Mouse (Mus musculus) liver, embryonic 13.5 days (tissue): Measurements from ENCODE around the gene Slco2a1. TPM values are rescaled to one million over a fixed set of nuclear protein-coding genes. Genes with fewer than 3 reads are reported as not detected.

Source experiments
- ATAC-seq: fragments of 200-750 bp; cut with Nextera tagmentation; 2 replicates; pipeline ENCODE4 v1.8.0; 2017; ENCODE audit warnings: low read depth, mild to moderate bottlenecking, moderate number of reproducible peaks, moderate library complexity
- DNase-seq: peaks from one replicate; pipeline ENCODE4 v3.0.0; 2022
- H3K27ac ChIP-seq: fragments of 300-500 bp; sonication (generic); 2 replicates; pipeline ENCODE4 v1.5.1; 2015; ENCODE audit warnings: moderate library complexity, mild to moderate bottlenecking, inconsistent platforms
- H3K27me3 ChIP-seq: fragments of 300-500 bp; sonication (generic); 2 replicates; pipeline ENCODE4 v1.6.1; 2015; ENCODE audit warnings: mild to moderate bottlenecking, inconsistent platforms
- H3K36me3 ChIP-seq: fragments of 300-500 bp; sonication (generic); 2 replicates; pipeline ENCODE4 v1.6.1; 2015; ENCODE audit warnings: mild to moderate bottlenecking, inconsistent platforms
- H3K4me1 ChIP-seq: fragments of 300-500 bp; sonication (generic); replicated peaks from 2 replicates; pipeline ENCODE4 v1.6.1; 2015; ENCODE audit warnings: inconsistent platforms
- H3K4me2 ChIP-seq: fragments of 300-500 bp; sonication (generic); 2 replicates; pipeline ENCODE4 v1.6.1; 2015; ENCODE audit warnings: inconsistent platforms, mild to moderate bottlenecking, moderate library complexity
- H3K4me3 ChIP-seq: fragments of 300-500 bp; sonication (generic); replicated peaks from 2 replicates; pipeline ENCODE4 v1.5.1; 2015; ENCODE audit warnings: mild to moderate bottlenecking, inconsistent platforms
- H3K9ac ChIP-seq: fragments of 300-500 bp; sonication (generic); 2 replicates; pipeline ENCODE4 v1.6.1; 2015; ENCODE audit warnings: mild to moderate bottlenecking, inconsistent platforms
- H3K9me3 ChIP-seq: fragments of 300-500 bp; sonication (generic); replicated peaks from 2 replicates; pipeline ENCODE4 v1.6.1; 2016; ENCODE audit warnings: inconsistent platforms
- WGBS: fragments of 180-500 bp; shearing (Covaris S2); methylation state at CpG from one replicate; pipeline ENCODE4 v1.1.7; 2015; ENCODE audit not compliant: insufficient replicate concordance; 5-methylcytosine and 5-hydroxymethylcytosine counted together
- polyA plus RNA-seq: library from polyadenylated mRNA; unstranded; fragments of >200 nt; fragmentation: Nextera tagmentation; extraction: Ambion mirVana; gene quantifications from 2 replicates; pipeline ENCODE4 v1.2.1, GENCODE M21; 2015

Slco2a1 gene
- polyA plus RNA-seq, 1 experiment from 2014 or later: 1.5 TPM

GRCm38 (mm10) chr9:103133493-103134124, 145.1 kb downstream of the Slco2a1 start:
- no peak overlapping the region for H3K27ac ChIP-seq
- no peak for ATAC-seq

GRCm38 (mm10) chr9:103134450-103135030, 146.0 kb downstream of the Slco2a1 start:
- Histone ChIP-seq H3K27ac (no peak overlapping the region), H3K4me1 (no peaks in the 10 kb centered on the region), H3K9ac (no peak overlapping the region), H3K36me3 (no peaks in the 10 kb centered on the region), H3K9me3 (no peaks in the 10 kb centered on the region), H3K4me2 (no peak overlapping the region), H3K27me3 (no peaks in the 10 kb centered on the region), H3K4me3 (no peak overlapping the region)
- 51% methylated on average over 9 of the region's 9 CpGs for WGBS
- DNase-seq: no peak
- ATAC-seq: no peak

More at GRCm38 (mm10) chr9:103133493-103134124, 145.1 kb downstream of the Slco2a1 start:
- H3K9me3 ChIP-seq: no peaks in the 10 kb centered on the region
- no peaks in the 10 kb centered on the region for H3K36me3 ChIP-seq
- no peak overlapping the region for H3K4me2 ChIP-seq
- H3K27me3 ChIP-seq: no peaks in the 10 kb centered on the region
- H3K9ac ChIP-seq: no peak overlapping the region
- WGBS: 50% methylated on average over 6 of the region's 6 CpGs
- DNase-seq: no peak
- H3K4me1 ChIP-seq: no peaks in the 10 kb centered on the region
- no peak overlapping the region for H3K4me3 ChIP-seq

- Histone ChIP-seq H3K4me3 (no peak overlapping the region), H3K36me3 (no peaks in the 10 kb centered on the region), H3K9ac (no peak overlapping the region), H3K4me1 (no peaks in the 10 kb centered on the region), H3K4me2 (no peak overlapping the region), H3K27ac (no peak overlapping the region), H3K9me3 (no peaks in the 10 kb centered on the region), H3K27me3 (no peaks in the 10 kb centered on the region)
- DNase-seq (no peak), ATAC-seq (no peak)
- WGBS: 46% methylated on average over 6 of the region's 6 CpGs
Measured at GRCm38 (mm10) chr9:103139481-103139880, 151.0 kb downstream of the Slco2a1 start.

- H3K27me3 ChIP-seq: no peaks in the 10 kb centered on the region
- H3K4me3 ChIP-seq: no peak overlapping the region
- H3K36me3 ChIP-seq: no peaks in the 10 kb centered on the region
- no peak overlapping the region for H3K4me2 ChIP-seq
- no peak for ATAC-seq
- no peaks in the 10 kb centered on the region for H3K9me3 ChIP-seq
- DNase-seq: no peak
- H3K9ac ChIP-seq: no peak overlapping the region
- no peaks in the 10 kb centered on the region for H3K4me1 ChIP-seq
- WGBS: 69% methylated on average over 6 of the region's 6 CpGs
- no peak overlapping the region for H3K27ac ChIP-seq
Measured at GRCm38 (mm10) chr9:103140384-103140783, 151.9 kb downstream of the Slco2a1 start.

GRCm38 (mm10) chr9:103141266-103141665, 152.8 kb downstream of the Slco2a1 start:
- Histone ChIP-seq H3K9ac (no peak overlapping the region), H3K36me3 (no peaks in the 10 kb centered on the region), H3K27me3 (no peaks in the 10 kb centered on the region), H3K4me3 (no peak overlapping the region), H3K4me2 (no peak overlapping the region), H3K4me1 (no peaks in the 10 kb centered on the region), H3K27ac (no peak overlapping the region), H3K9me3 (no peaks in the 10 kb centered on the region)
- WGBS: 87% methylated on average over 7 of the region's 7 CpGs
- ATAC-seq (no peak), DNase-seq (no peak)

- no peak for ATAC-seq
- Histone ChIP-seq H3K4me2 (no peak overlapping the region), H3K9me3 (no peaks in the 10 kb centered on the region), H3K36me3 (no peaks in the 10 kb centered on the region), H3K4me1 (no peaks in the 10 kb centered on the region), H3K4me3 (no peak overlapping the region), H3K27me3 (no peaks in the 10 kb centered on the region), H3K9ac (no peak overlapping the region), H3K27ac (no peak overlapping the region)
- no peak for DNase-seq
- WGBS: 53% methylated on average over 4 of the region's 4 CpGs
Measured at GRCm38 (mm10) chr9:103143881-103144280, 155.4 kb downstream of the Slco2a1 start.

GRCm38 (mm10) chr9:103145351-103145750, 156.8 kb downstream of the Slco2a1 start:
- DNase-seq (no peak), ATAC-seq (no peak)
- 60% methylated on average over 5 of the region's 5 CpGs for WGBS
- H3K4me1 ChIP-seq: no peaks in the 10 kb centered on the region
- no peak overlapping the region for H3K9ac ChIP-seq
- no peak overlapping the region for H3K4me2 ChIP-seq
- H3K9me3 ChIP-seq: no peaks in the 10 kb centered on the region
- H3K4me3 ChIP-seq: no peak overlapping the region
- no peaks in the 10 kb centered on the region for H3K36me3 ChIP-seq
- H3K27me3 ChIP-seq: no peaks in the 10 kb centered on the region
- H3K27ac ChIP-seq: no peak overlapping the region

Other genes starting within 250 kb of the Slco2a1 start
- gene Ryk, start 153.8 kb upstream of the Slco2a1 start, polyA plus RNA-seq: 4.5 and 5.2 TPM in 2 replicates
- gene Rab6b, start 123.1 kb downstream of the Slco2a1 start, polyA plus RNA-seq: 0.12 and 0.18 TPM in 2 replicates
- 23.1 and 23.5 TPM in 2 replicates for gene Srprb, start 213.4 kb downstream of the Slco2a1 start, polyA plus RNA-seq
- gene Gm20425, start 241.6 kb downstream of the Slco2a1 start, polyA plus RNA-seq: 3.5 and 9.4 TPM in 2 replicates
- 3,275 and 3,335 TPM in 2 replicates for gene Trf, start 241.7 kb downstream of the Slco2a1 start, polyA plus RNA-seq